28 mouse cellular contexts compared by ENCODE assay signal in genomic region chr16:85012172-85012571, GRCm38 (mm10).
DNase-seq lines count a peak whose midpoint lies in the region; ATAC-seq and TF ChIP-seq lines count a peak whose summit lies in the region.
"Had no signal": no experiment of that assay in that cellular context is flagged by ENCODE, and none has a peak within 500 bp of the region (broad histone marks: within the 10 kb centered on the region; RNA-seq: fewer than 3 reads in every experiment).

No protein-coding gene starts in this region.

- H3K4me3 ChIP-seq in cerebellum, adult 2 months (replicated peaks; ENCODE audit: insufficient read depth, low read depth, low read length): no peak overlapping the region
- H3K4me3 ChIP-seq in forebrain, embryonic 14.5 days (ENCODE audit: low read depth, low read length): no peak overlapping the region
- no peak overlapping the region for H3K4me3 ChIP-seq in forebrain, embryonic 10.5 days
- no peak overlapping the region for H3K4me3 ChIP-seq in layer of hippocampus, adult 2 months
- H3K4me3 ChIP-seq: embryonic facial prominence, embryonic 10.5 days; embryonic facial prominence, embryonic 13.5 days; erythroblast, embryonic 14.5 days; forebrain, embryonic 15.5 days; heart, embryonic 12.5 days; heart, embryonic 15.5 days; hindbrain, embryonic 10.5 days; hindbrain, embryonic 13.5 days had no signal

- no peaks in the 10 kb centered on the region for H3K9me3 ChIP-seq in forebrain, embryonic 14.5 days (replicated peaks; ENCODE audit: control insufficient read depth, low read length)
- no peaks in the 10 kb centered on the region for H3K9me3 ChIP-seq in forebrain, embryonic 10.5 days
- H3K9me3 ChIP-seq: embryonic facial prominence, embryonic 10.5 days; embryonic facial prominence, embryonic 13.5 days; forebrain, embryonic 15.5 days; heart, embryonic 12.5 days; heart, embryonic 15.5 days; hindbrain, embryonic 10.5 days; hindbrain, embryonic 13.5 days had no signal

- H3K4me1 ChIP-seq in cerebellum, adult 2 months (ENCODE audit: control insufficient read depth, insufficient read depth, low read length): peaks cover 20% of the 10 kb centered on the region; the same call in 1 of the 2 replicates
- H3K4me1 ChIP-seq in forebrain, embryonic 14.5 days (ENCODE audit: control insufficient read depth, insufficient read depth, low read length): no peaks in the 10 kb centered on the region
- H3K4me1 ChIP-seq in forebrain, embryonic 10.5 days: no peaks in the 10 kb centered on the region
- H3K4me1 ChIP-seq: embryonic facial prominence, embryonic 10.5 days; embryonic facial prominence, embryonic 13.5 days; forebrain, embryonic 15.5 days; heart, embryonic 12.5 days; heart, embryonic 15.5 days; hindbrain, embryonic 10.5 days; hindbrain, embryonic 13.5 days had no signal

- H3K4me2 ChIP-seq in forebrain, embryonic 14.5 days (ENCODE audit: low read length): no peak overlapping the region
- H3K4me2 ChIP-seq: embryonic facial prominence, embryonic 13.5 days; forebrain, embryonic 15.5 days; heart, embryonic 12.5 days; heart, embryonic 15.5 days; hindbrain, embryonic 13.5 days had no signal

- peaks cover 51% of the 10 kb centered on the region for H3K36me3 ChIP-seq in forebrain, embryonic 14.5 days (ENCODE audit: control insufficient read depth, insufficient read depth, low read length)
- peaks cover 65% of the 10 kb centered on the region for H3K36me3 ChIP-seq in forebrain, embryonic 10.5 days (replicated peaks)

- H3K27me3 ChIP-seq in cerebellum, adult 2 months (ENCODE audit: control insufficient read depth, insufficient read depth, low read length): no peaks in the 10 kb centered on the region
- H3K27me3 ChIP-seq in forebrain, embryonic 14.5 days (replicated peaks; ENCODE audit: control insufficient read depth, insufficient read depth, low read length): no peaks in the 10 kb centered on the region
- no peaks in the 10 kb centered on the region for H3K27me3 ChIP-seq in forebrain, embryonic 10.5 days (ENCODE audit: poor library complexity, severe bottlenecking)
- H3K27me3 ChIP-seq: embryonic facial prominence, embryonic 13.5 days; forebrain, embryonic 15.5 days; heart, embryonic 12.5 days; heart, embryonic 15.5 days; hindbrain, embryonic 13.5 days; Patski had no signal

- 31% methylated on average over 5 of the region's 5 CpGs for WGBS in cerebellum, adult 2 months
- WGBS in forebrain, embryonic 14.5 days: 56% methylated on average over 5 of the region's 5 CpGs
- 95% methylated on average over 5 of the region's 5 CpGs for WGBS in forebrain, embryonic 10.5 days

- peak; percentile 8 to 47 for DNase-seq in cerebellum, adult 2 months
- DNase-seq in cerebellum, adult 11-12 months: no peak
- peak; percentile 64 for DNase-seq in forebrain, embryonic 14.5 days (ENCODE audit: low spot score)
- DNase-seq in forebrain, embryonic 10.5 days (ENCODE audit: extremely low spot score, low spot score): no peak
- DNase-seq in layer of hippocampus, adult 2 months (ENCODE audit: low spot score in 2 of 2): no peak
- DNase-seq in layer of hippocampus, adult 9-11 months: no peak
- DNase-seq: adrenal gland, postnatal 10 days; adrenal gland, postnatal 36 days; cerebellum, adult 9-11 months; cerebellum, postnatal 36 days; embryo, embryonic 11 days; gastrocnemius, postnatal 10 days; gastrocnemius, postnatal 36 days; heart, postnatal 10 days; heart, postnatal 36 days; kidney, adult 18-20 months; kidney, adult 9 months had no signal

- no peak overlapping the region for H3K27ac ChIP-seq in cerebellum, adult 2 months (ENCODE audit: insufficient read depth, low read length)
- no peak overlapping the region for H3K27ac ChIP-seq in forebrain, embryonic 14.5 days (ENCODE audit: low read depth, low read length)
- H3K27ac ChIP-seq in forebrain, embryonic 10.5 days: no peak overlapping the region
- 0 out of 2 replicates have a peak overlapping the region, but pooled peaks have one; percentile 14 for H3K27ac ChIP-seq in layer of hippocampus, adult 2 months
- H3K27ac ChIP-seq: embryonic facial prominence, embryonic 10.5 days; embryonic facial prominence, embryonic 13.5 days; forebrain, embryonic 15.5 days; heart, embryonic 15.5 days; hindbrain, embryonic 10.5 days; hindbrain, embryonic 13.5 days had no signal

- no peak; the same call in 1 of the 2 replicates for ATAC-seq in forebrain, embryonic 14.5 days
- ATAC-seq: forebrain, embryonic 15.5 days; hindbrain, embryonic 16.5 days; intestine, embryonic 16.5 days; Patski had no signal

- TF ChIP-seq CTCF in cerebellum, adult 2 months (IDR thresholded peaks at IDR 0.05; ENCODE audit: borderline replicate concordance, insufficient read depth, low read depth, low read length): no peak
- no peak for TF ChIP-seq CTCF in layer of hippocampus, adult 2 months (conservative IDR thresholded peaks at IDR 0.05)

- TF ChIP-seq POLR2A in cerebellum, adult 2 months (IDR thresholded peaks at IDR 0.05; ENCODE audit: borderline replicate concordance, insufficient read depth, low read length): no peak

- H3K9ac ChIP-seq in forebrain, embryonic 14.5 days (ENCODE audit: low read length): no peak overlapping the region
- H3K9ac ChIP-seq: embryonic facial prominence, embryonic 13.5 days; forebrain, embryonic 15.5 days; heart, embryonic 12.5 days; heart, embryonic 15.5 days; hindbrain, embryonic 13.5 days had no signal

Comparison
In these comparisons a context has a peak if more than half of its experiments do, and no peak if none do; other contexts are left out.
1. DNase-seq: peak in cerebellum, adult 2 months (2 of 2) and forebrain, embryonic 14.5 days (single experiment); none in cerebellum, adult 11-12 months (single experiment), forebrain, embryonic 10.5 days (single experiment), layer of hippocampus, adult 2 months (0 of 2) and layer of hippocampus, adult 9-11 months (single experiment).